Mouse (Mus musculus) liver, postnatal 0 days (tissue): Measurements from ENCODE around the gene Slc41a3.

Experiments used
- CTCF ChIP-seq: sonication (generic); IDR thresholded peaks from 2 replicates; pipeline ENCODE4 v1.5.1; 2016; ENCODE audit warnings: antibody characterized with exemption, low read depth
- EP300 ChIP-seq: IDR thresholded peaks from 2 replicates; pipeline ENCODE4 v1.6.1; 2016; ENCODE audit warnings: antibody characterized with exemption, low read depth, mild to moderate bottlenecking

DNA sequence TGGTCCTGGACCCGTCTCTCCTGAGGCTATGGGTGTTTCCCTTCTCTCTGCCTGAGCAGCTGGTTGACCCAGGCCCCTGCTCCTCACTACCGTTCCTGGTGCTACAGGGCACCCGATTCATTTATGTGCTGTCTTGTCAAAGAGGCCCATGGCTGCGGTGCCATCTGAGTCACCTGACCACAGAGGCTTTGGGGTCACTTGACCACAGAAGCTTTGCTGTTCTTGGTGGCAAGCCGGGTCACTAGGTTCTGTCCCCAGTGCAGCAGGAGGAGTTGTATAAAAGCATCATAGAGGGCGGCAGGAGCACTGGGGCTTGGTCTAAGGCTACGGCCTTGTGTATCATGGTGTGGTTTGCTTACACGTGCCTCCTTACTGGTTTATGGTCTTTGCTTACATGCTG, 8.8 kb downstream of the Slc41a3 start:
- TF ChIP-seq CTCF (no peak), EP300 (no peak)
